Mouse (Mus musculus) heart, postnatal 36 days (tissue): ENCODE results near the gene Myrf. TPM values are rescaled to one million over a fixed set of nuclear protein-coding genes. Genes with fewer than 3 reads are reported as not detected.
A peak's percentile ranks its signal among the peaks of the same experiment; 100 is the strongest.

Source experiments
- DNase-seq, 2 experiments: peaks; one replicate each; pipeline ENCODE4 v3.0.0; 2021 to 2022
- intact Hi-C: fragments of 180-260 bp; cut with DNase I; formaldehyde crosslinking; loops from one replicate; pipeline ENCODE4 v1.15.1; 2025
- total RNA-seq, 2 experiments: library from RNA; stranded (reverse); gene quantifications; 2 replicates each; pipeline ENCODE4 v1.2.3; 2021

Gene Myrf
- total RNA-seq, result 1 to 10 TPM; 5.9 to 7.3 TPM

- peak; percentile 80 to 81 for DNase-seq
- intact Hi-C loops, result no loop called here
Observed at GRCm38 (mm10) chr19:10240654-10241305, at the start of gene Myrf. Gene Myrf, minus strand, starts transcription at chr19:10240748.

- no peak for DNase-seq
- intact Hi-C loops, result no loop called here
Observed at GRCm38 (mm10) chr19:10289609-10290150, 49.1 kb upstream of the Myrf start.

GRCm38 (mm10) chr19:10288125-10289040 is 47.8 kb upstream of the Myrf start:
- intact Hi-C loops, result no loop called here
- no peak for DNase-seq

GRCm38 (mm10) chr19:10286458-10286872 is 45.9 kb upstream of the Myrf start:
- no peak for DNase-seq
- intact Hi-C loops, result no loop called here

- no peak for DNase-seq
- intact Hi-C loops, result no loop called here
Observed at GRCm38 (mm10) chr19:10280771-10281540, 40.4 kb upstream of the Myrf start.

GRCm38 (mm10) chr19:10279668-10280067 is 39.1 kb upstream of the Myrf start:
- peak; percentile 50 to 58 for DNase-seq
- intact Hi-C loops, result no loop called here

- no peak for DNase-seq
- intact Hi-C loops, result no loop called here
Observed at GRCm38 (mm10) chr19:10278669-10279324, 38.2 kb upstream of the Myrf start.

GRCm38 (mm10) chr19:10277759-10278158 is 37.2 kb upstream of the Myrf start:
- intact Hi-C loops, result no loop called here
- DNase-seq, result no peak

GRCm38 (mm10) chr19:10277331-10277730 is 36.8 kb upstream of the Myrf start:
- DNase-seq, result no peak
- intact Hi-C loops, result no loop called here

GRCm38 (mm10) chr19:10276483-10277144 is 36.1 kb upstream of the Myrf start:
- intact Hi-C loops, result no loop called here
- DNase-seq, result no peak

- intact Hi-C loops, result no loop called here
- DNase-seq, result no peak
Observed at GRCm38 (mm10) chr19:10274056-10274455, 33.5 kb upstream of the Myrf start.

GRCm38 (mm10) chr19:10272746-10273145 is 32.2 kb upstream of the Myrf start:
- intact Hi-C loops, result no loop called here
- DNase-seq, result peak; percentile 52 to 55

GRCm38 (mm10) chr19:10271592-10271991 is 31.0 kb upstream of the Myrf start:
- intact Hi-C loops, result no loop called here
- no peak for DNase-seq

- intact Hi-C loops, result no loop called here
- no peak for DNase-seq
Observed at GRCm38 (mm10) chr19:10270356-10270755, 29.8 kb upstream of the Myrf start.

GRCm38 (mm10) chr19:10268851-10269250 is 28.3 kb upstream of the Myrf start:
- DNase-seq, result no peak
- intact Hi-C loops, result no loop called here

- intact Hi-C loops, result no loop called here
- DNase-seq, result no peak
Observed at GRCm38 (mm10) chr19:10267953-10268352, 27.4 kb upstream of the Myrf start.

GRCm38 (mm10) chr19:10267057-10267456 is 26.5 kb upstream of the Myrf start:
- intact Hi-C loops, result no loop called here
- DNase-seq, result peak; percentile 44 to 59

GRCm38 (mm10) chr19:10266196-10266850 is 25.8 kb upstream of the Myrf start:
- intact Hi-C loops, result loop anchor here (1.0 kb wide), 1 partner anchor 39 kb away; no protein-coding TSS in a partner anchor

GRCm38 (mm10) chr19:10261369-10261768 is 20.8 kb upstream of the Myrf start:
- no peak for DNase-seq

More at GRCm38 (mm10) chr19:10266196-10266850, 25.8 kb upstream of the Myrf start:
- DNase-seq, result peak; percentile 87

More at GRCm38 (mm10) chr19:10261369-10261768, 20.8 kb upstream of the Myrf start:
- intact Hi-C loops, result no loop called here
